Mouse (Mus musculus) stomach, embryonic 14.5 days (tissue): ENCODE measurements around the gene Ppcs. TPM values are rescaled to one million over a fixed set of nuclear protein-coding genes. Genes with fewer than 3 reads are reported as not detected.
A peak's percentile ranks its signal among the peaks of the same experiment; 100 is the strongest.

ENCODE experiments used
- ATAC-seq: fragments of 200-750 bp; cut with Nextera tagmentation; 2 replicates; pipeline ENCODE4 v1.8.0; 2017; ENCODE audit warnings: low read depth, moderate TSS enrichment; ENCODE audit not compliant: insufficient number of reproducible peaks, insufficient read depth, low FRiP score
- H3K27ac ChIP-seq: fragments of 300-500 bp; sonication (generic); 2 replicates; pipeline ENCODE4 v1.5.1; 2014; ENCODE audit warnings: mild to moderate bottlenecking, low read length, moderate library complexity, mixed read lengths
- H3K27me3 ChIP-seq: fragments of 300-500 bp; sonication (generic); 2 replicates; pipeline ENCODE4 v1.6.1; 2014; ENCODE audit warnings: low read length, control low read depth, mixed read lengths; ENCODE audit not compliant: control insufficient read depth, insufficient read depth
- H3K36me3 ChIP-seq: fragments of 300-500 bp; sonication (generic); 2 replicates; pipeline ENCODE4 v1.6.1; 2014; ENCODE audit warnings: mild to moderate bottlenecking, control low read depth, low read length, moderate library complexity, mixed read lengths; ENCODE audit not compliant: control insufficient read depth, insufficient read depth
- H3K4me1 ChIP-seq: fragments of 300-500 bp; sonication (generic); 2 replicates; pipeline ENCODE4 v1.6.1; 2014; ENCODE audit warnings: low read length, control low read depth, mixed read lengths; ENCODE audit not compliant: control insufficient read depth, insufficient read depth
- H3K4me2 ChIP-seq: fragments of 300-500 bp; sonication (generic); replicated peaks from 2 replicates; pipeline ENCODE4 v1.6.1; 2014; ENCODE audit warnings: low read depth, low read length, control low read depth
- H3K4me3 ChIP-seq: fragments of 300-500 bp; sonication (generic); 2 replicates; pipeline ENCODE4 v1.5.1; 2014; ENCODE audit warnings: low read depth, low read length, control low read depth
- H3K9ac ChIP-seq: fragments of 300-500 bp; sonication (generic); replicated peaks from 2 replicates; pipeline ENCODE4 v1.6.1; 2014; ENCODE audit warnings: low read depth, mild to moderate bottlenecking, control low read depth, low read length, moderate library complexity, mixed read lengths
- H3K9me3 ChIP-seq: fragments of 300-500 bp; sonication (generic); 2 replicates; pipeline ENCODE4 v1.6.1; 2016; ENCODE audit warnings: low read depth, low read length, control low read depth; ENCODE audit not compliant: control insufficient read depth
- WGBS: fragments of 180-500 bp; shearing (Covaris S2); extraction: QIAGEN DNeasy Blood & Tissue Kit; methylation state at CpG from one replicate; pipeline ENCODE4 v1.1.7; 2014; 5-methylcytosine and 5-hydroxymethylcytosine counted together
- polyA plus RNA-seq: library from polyadenylated mRNA; unstranded; fragments of >200 nt; fragmentation: Nextera tagmentation; extraction: Ambion mirVana; gene quantifications from 2 replicates; pipeline ENCODE4 v1.2.1, GENCODE M21; 2014

Ppcs gene
- 31.9 and 33.7 TPM in 2 replicates for polyA plus RNA-seq

DNA sequence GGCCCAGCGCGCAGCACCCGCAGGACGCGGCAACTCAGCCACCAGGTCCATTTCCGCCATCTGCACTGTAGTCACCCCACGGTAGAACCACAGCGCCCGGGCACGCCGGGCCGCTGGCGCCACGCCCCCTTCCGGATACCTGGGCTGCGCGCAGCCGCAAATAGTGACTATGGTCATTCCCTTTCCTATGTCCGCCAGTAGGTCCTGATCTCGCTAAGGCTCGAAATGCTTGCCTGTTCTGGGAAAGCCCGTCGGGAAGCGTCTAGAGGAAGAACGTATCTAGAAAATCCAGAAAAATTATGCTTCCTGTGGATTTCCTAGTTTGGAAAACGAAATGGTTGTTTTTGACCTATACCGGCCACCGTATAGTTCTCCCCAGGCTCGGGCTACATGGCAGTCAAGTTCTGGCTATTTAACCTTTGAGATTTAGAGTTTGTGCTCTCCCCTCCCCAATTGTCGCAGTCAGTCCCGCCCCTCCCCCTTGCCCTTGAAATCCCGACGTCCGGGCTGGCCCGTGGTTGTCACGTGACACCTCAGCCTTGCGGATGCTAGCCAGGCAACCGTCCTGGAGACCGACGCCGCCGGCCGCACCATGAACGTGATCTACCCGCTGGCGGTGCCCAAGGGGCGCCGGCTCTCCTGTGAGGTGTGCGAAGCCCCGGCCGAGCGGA is at the start of gene Ppcs, which contains the start of gene Zmynd12:
Ppcs (minus strand) TSS at position 127 of the 671 bp plus-strand sequence.
Zmynd12 (plus strand) TSS at position 521 of the 671 bp plus-strand sequence.
- Histone ChIP-seq H3K4me1 (peaks cover 6% of the 10 kb centered on the region; the same call in 1 of the 2 replicates), H3K9ac (peak within 1 kb of the TSS; percentile 70), H3K27ac (peak within 1 kb of the TSS; percentile 84), H3K36me3 (no peaks in the 10 kb centered on the region), H3K9me3 (no peaks in the 10 kb centered on the region), H3K4me2 (peak within 1 kb of the TSS; percentile 91), H3K4me3 (peak within 1 kb of the TSS; percentile 69), H3K27me3 (no peaks in the 10 kb centered on the region)
- peak; percentile 94 for ATAC-seq
- WGBS, result under 1% methylated on average over 52 of the region's 52 CpGs

DNA sequence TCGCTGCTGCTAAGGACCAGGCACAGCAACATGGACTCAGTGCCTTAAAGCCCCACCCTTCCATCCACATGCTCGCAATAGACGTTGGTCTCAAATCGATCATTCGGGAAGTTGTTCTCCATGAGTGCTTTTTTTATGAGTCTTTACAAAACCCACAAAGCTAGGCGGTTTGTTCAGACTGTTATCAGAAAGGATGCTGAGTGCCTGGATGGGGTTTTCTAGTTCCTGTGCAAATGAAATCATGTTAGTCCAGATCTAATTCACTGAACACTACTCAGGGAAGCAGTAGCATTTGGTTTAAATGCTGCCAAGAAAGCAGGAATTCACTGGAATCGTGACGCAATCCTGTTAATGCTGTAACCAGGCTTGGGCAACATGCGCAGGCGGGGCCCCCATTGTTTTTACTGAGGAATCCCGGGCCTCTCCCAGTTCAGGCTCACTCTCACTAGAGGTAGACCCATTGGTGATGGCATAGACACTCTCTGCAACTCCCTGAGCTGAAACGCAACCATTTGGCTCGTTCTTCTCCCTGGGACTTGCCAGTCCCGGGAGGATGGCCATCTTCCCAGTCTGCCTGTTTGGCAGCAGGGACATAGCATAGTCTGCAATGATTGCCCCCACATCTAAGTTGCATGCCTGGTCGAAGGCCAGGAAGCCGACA is 45.6 kb upstream of the Ppcs start:
- no peak overlapping the region for H3K4me2 ChIP-seq
- no peak overlapping the region for H3K9ac ChIP-seq
- WGBS, result 90% methylated on average over 16 of the region's 16 CpGs
- ATAC-seq, result no peak
- H3K9me3 ChIP-seq, result no peaks in the 10 kb centered on the region
- H3K36me3 ChIP-seq, result no peaks in the 10 kb centered on the region
- H3K4me3 ChIP-seq, result no peak overlapping the region
- H3K4me1 ChIP-seq, result peaks cover 2% of the 10 kb centered on the region; the same call in 1 of the 2 replicates
- H3K27me3 ChIP-seq, result no peaks in the 10 kb centered on the region
- no peak overlapping the region for H3K27ac ChIP-seq

DNA sequence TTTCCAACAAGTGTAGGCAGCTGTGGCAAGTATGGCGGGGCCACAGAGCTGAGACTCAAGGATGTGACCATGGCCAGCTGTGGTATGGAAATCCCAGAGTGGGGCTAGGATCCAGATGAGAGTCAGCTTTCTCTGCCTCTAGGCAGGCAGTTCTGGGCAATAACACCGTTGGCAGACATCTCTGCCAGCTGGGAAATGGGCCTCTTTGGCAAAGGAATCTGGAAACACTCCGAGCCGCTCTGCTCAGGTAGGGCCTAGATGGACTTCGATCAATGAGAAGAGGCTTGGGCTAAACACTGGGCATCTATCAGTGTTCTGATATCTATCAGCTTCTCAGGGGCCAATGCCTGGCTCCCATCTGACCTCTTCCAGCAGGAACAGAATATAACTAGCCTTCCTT is 43.6 kb upstream of the Ppcs start:
- Histone ChIP-seq H3K4me1 (peaks cover 8% of the 10 kb centered on the region; the same call in 1 of the 2 replicates), H3K4me3 (no peak overlapping the region), H3K9me3 (no peaks in the 10 kb centered on the region), H3K27ac (no peak overlapping the region), H3K9ac (no peak overlapping the region), H3K4me2 (no peak overlapping the region), H3K27me3 (no peaks in the 10 kb centered on the region), H3K36me3 (no peaks in the 10 kb centered on the region)
- 89% methylated on average over 5 of the region's 5 CpGs for WGBS
- no peak for ATAC-seq

DNA sequence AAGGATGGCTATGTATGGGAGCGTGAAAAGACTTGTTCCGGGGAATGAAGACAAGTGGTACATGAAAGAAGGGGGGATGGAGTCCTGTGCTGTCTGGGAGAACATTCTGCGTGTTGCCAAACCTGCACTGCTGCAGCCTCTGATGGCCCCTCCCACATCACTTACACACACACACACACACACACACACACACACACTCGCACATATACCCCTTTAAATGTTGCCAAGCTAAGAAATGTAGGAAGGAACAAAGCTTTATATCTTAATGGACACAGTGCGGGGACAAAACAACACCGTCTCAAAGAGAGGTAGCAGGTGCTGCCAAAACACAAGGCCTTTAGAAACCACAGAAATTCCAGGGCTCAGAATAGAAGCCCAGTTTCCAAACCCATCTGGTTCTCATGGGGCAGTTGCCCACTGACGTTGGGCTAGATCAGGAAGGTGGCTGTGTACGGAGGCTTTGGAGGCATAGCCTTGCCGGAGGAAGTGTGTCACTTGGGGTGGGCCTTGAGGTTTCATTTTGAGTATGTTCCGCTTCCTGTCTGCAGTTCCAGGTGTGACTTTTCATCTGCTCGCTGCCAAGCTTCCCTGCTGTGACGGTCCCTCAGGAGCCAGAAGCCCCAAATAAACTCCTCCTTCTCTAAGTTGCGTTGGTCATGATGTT is 41.7 kb upstream of the Ppcs start:
- H3K4me1 ChIP-seq, result peaks cover 8% of the 10 kb centered on the region; the same call in 1 of the 2 replicates
- H3K9me3 ChIP-seq, result no peaks in the 10 kb centered on the region
- no peak overlapping the region for H3K4me2 ChIP-seq
- no peak for ATAC-seq
- WGBS, result 67% methylated on average over 13 of the region's 13 CpGs
- no peak overlapping the region for H3K27ac ChIP-seq
- H3K4me3 ChIP-seq, result no peak overlapping the region
- no peak overlapping the region for H3K9ac ChIP-seq
- H3K36me3 ChIP-seq, result no peaks in the 10 kb centered on the region
- H3K27me3 ChIP-seq, result no peaks in the 10 kb centered on the region

DNA sequence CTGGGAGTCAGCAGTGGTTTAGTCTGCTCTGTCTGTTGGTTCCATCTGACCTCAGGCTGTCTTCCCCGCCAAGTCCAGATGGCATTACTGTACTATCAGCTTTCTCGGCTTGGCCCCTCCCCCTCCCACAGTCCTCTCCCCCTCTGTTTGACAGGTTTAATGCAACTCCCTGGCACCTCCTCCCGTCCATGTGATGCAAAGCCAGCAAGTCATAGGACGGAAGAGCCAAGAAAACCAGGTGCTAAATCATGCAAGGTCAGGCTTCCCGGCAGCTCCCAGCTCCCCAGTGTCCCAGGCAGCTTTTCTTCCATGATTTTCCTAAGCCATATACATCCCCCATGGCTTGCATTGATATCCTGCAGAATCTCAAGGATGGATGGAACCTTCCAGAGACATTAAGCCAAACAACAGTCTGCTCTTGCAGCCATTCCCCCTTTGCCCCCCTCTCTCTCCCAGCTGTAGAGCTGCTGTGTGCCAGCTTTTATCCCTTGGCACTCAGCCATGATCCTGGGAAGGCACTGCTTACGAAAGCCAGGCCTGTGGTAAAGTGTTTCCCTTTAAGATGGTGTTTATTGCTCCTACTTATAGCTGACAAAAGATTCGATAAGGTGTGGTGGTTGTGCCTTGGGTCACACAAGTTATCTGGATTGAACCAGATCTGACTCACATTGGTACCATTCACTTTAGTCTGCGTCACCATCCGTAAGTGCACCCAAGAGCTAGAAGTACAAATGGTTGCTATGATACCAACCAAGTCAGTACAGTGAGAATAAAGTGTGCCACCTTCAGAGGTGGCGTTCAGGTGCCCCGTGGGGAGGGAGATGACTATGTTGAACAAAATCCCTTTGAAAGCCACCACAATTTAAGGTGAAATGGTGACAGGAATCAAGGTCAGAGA is 40.9 kb upstream of the Ppcs start:
- no peaks in the 10 kb centered on the region for H3K36me3 ChIP-seq
- WGBS, result 41% methylated on average over 11 of the region's 11 CpGs
- no peaks in the 10 kb centered on the region for H3K27me3 ChIP-seq
- H3K4me1 ChIP-seq, result peaks cover 8% of the 10 kb centered on the region; the same call in 1 of the 2 replicates
- no peak overlapping the region for H3K4me2 ChIP-seq
- H3K9me3 ChIP-seq, result no peaks in the 10 kb centered on the region
- no peak overlapping the region for H3K27ac ChIP-seq
- peak; percentile 66 for ATAC-seq
- no peak overlapping the region for H3K9ac ChIP-seq
- no peak overlapping the region for H3K4me3 ChIP-seq

DNA sequence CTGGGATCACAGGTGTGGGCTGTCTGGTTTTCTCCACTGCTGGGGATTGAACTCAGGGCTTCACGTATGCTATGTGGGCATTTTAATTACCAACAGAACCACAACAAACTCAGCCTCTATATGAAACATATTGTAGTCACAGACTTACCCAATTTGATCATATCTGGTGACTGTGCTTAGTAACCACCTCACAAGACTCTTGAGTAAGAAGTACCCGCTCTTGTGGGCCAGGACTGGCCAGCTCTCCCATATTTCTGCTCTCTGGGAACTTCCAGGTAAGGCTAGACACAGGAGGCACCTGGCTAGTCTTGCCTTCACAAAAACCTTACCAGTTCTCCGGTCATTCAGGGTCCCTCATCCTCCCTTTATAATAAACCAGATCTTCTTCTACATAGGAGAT is 40.2 kb upstream of the Ppcs start:
- WGBS, result 78% methylated on average over 3 of the region's 3 CpGs
- Histone ChIP-seq H3K4me2 (no peak overlapping the region), H3K27ac (no peak overlapping the region), H3K36me3 (no peaks in the 10 kb centered on the region), H3K27me3 (no peaks in the 10 kb centered on the region), H3K4me3 (no peak overlapping the region), H3K9me3 (no peaks in the 10 kb centered on the region), H3K9ac (no peak overlapping the region), H3K4me1 (peaks cover 8% of the 10 kb centered on the region; the same call in 1 of the 2 replicates)
- no peak for ATAC-seq

DNA sequence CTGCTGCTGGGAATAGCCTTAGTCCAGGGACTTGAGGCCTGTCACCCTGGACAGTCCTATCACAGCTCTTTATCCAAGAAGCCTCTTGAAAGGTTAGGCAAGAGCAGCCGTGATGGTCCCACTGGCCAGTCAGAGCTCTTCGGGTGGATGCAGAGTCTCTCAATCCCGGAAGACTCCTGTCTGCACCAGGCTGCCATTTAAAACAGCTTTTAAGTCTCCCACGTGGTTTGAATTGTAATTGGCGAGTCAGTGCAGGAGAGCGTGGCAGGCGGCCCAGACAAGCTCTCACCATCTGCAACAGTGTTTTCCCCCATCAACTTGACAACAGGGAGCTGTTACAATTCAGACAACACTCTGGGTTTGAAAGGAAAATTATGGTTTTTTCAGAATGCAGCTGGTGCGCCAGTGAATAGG is 38.5 kb upstream of the Ppcs start:
- Histone ChIP-seq H3K27me3 (no peaks in the 10 kb centered on the region), H3K9me3 (no peaks in the 10 kb centered on the region), H3K4me2 (no peak overlapping the region), H3K4me3 (no peak overlapping the region), H3K27ac (no peak overlapping the region), H3K9ac (no peak overlapping the region), H3K4me1 (peaks cover 8% of the 10 kb centered on the region; the same call in 1 of the 2 replicates), H3K36me3 (no peaks in the 10 kb centered on the region)
- 52% methylated on average over 8 of the region's 8 CpGs for WGBS
- ATAC-seq, result no peak; the same call in 1 of the 2 replicates

DNA sequence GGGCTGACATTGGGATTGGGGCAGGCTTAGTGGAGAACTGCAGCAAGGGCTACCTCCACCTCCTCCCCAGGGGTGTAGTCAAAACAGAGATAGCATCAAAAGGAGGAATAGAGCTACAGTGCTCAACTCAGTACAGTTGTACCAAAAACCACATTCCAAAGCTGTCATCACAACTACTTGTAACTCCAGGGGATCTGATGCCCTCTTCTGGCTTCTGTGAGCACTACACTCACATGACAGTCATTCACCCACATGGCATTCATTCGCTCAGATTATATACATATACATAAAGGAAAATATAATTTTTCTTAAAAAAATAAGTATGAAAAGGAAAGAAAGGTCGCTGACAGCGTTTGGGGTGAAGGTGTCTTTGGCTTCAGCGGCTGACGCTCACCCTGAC is 38.1 kb upstream of the Ppcs start:
- 66% methylated on average over 5 of the region's 5 CpGs for WGBS
- Histone ChIP-seq H3K4me2 (no peak overlapping the region), H3K4me1 (peaks cover 8% of the 10 kb centered on the region; the same call in 1 of the 2 replicates), H3K4me3 (no peak overlapping the region), H3K9ac (no peak overlapping the region), H3K9me3 (no peaks in the 10 kb centered on the region), H3K36me3 (no peaks in the 10 kb centered on the region), H3K27me3 (no peaks in the 10 kb centered on the region), H3K27ac (no peak overlapping the region)
- ATAC-seq, result no peak
